Mouse (Mus musculus): ENCODE data around the gene Mab21l3.

The Mab21l3 gene

GRCm38 (mm10) chr3:101804331-101804730 lies 44.4 kb downstream of the Mab21l3 start:
- DNase-seq (ENCODE audit: low spot score in 2 of 2), result no peak

- no peak for DNase-seq (ENCODE audit: low spot score in 2 of 2)
Measured at GRCm38 (mm10) chr3:101803764-101804163, 45.0 kb downstream of the Mab21l3 start.

GRCm38 (mm10) chr3:101802746-101803145 lies 46.0 kb downstream of the Mab21l3 start:
- DNase-seq (ENCODE audit: low spot score in 2 of 2), result no peak

- DNase-seq (ENCODE audit: low spot score in 2 of 2), result no peak
Measured at GRCm38 (mm10) chr3:101800596-101801018, 48.2 kb downstream of the Mab21l3 start.

GRCm38 (mm10) chr3:101799852-101800595 lies 48.7 kb downstream of the Mab21l3 start:
- no peak for DNase-seq (ENCODE audit: low spot score in 2 of 2)

GRCm38 (mm10) chr3:101797830-101798709 lies 50.7 kb downstream of the Mab21l3 start:
- no peak for DNase-seq (ENCODE audit: low spot score in 2 of 2)

- DNase-seq (ENCODE audit: low spot score in 2 of 2), result no peak
Measured at GRCm38 (mm10) chr3:101796212-101796611, 52.5 kb downstream of the Mab21l3 start.

GRCm38 (mm10) chr3:101795387-101796039 lies 53.2 kb downstream of the Mab21l3 start:
- DNase-seq (ENCODE audit: low spot score in 2 of 2), result no peak

- no peak for DNase-seq (ENCODE audit: low spot score in 2 of 2)
Measured at GRCm38 (mm10) chr3:101794666-101795065, 54.1 kb downstream of the Mab21l3 start.

- DNase-seq (ENCODE audit: low spot score in 2 of 2), result no peak
Measured at GRCm38 (mm10) chr3:101794026-101794425, 54.7 kb downstream of the Mab21l3 start.

GRCm38 (mm10) chr3:101792191-101792590 lies 56.6 kb downstream of the Mab21l3 start:
- DNase-seq (ENCODE audit: low spot score in 2 of 2), result no peak

GRCm38 (mm10) chr3:101784768-101785424 lies 63.9 kb downstream of the Mab21l3 start:
- no peak for DNase-seq (ENCODE audit: low spot score in 2 of 2)

- no peak for DNase-seq (ENCODE audit: low spot score in 2 of 2)
Measured at GRCm38 (mm10) chr3:101783793-101784192, 65.0 kb downstream of the Mab21l3 start.

- no peak for DNase-seq (ENCODE audit: low spot score in 2 of 2)
Measured at GRCm38 (mm10) chr3:101780874-101781483, 67.8 kb downstream of the Mab21l3 start.

- no peak for DNase-seq (ENCODE audit: low spot score in 2 of 2)
Measured at GRCm38 (mm10) chr3:101778896-101779665, 69.7 kb downstream of the Mab21l3 start.

GRCm38 (mm10) chr3:101775732-101776131 lies 73.0 kb downstream of the Mab21l3 start:
- no peak for DNase-seq (ENCODE audit: low spot score in 2 of 2)

- DNase-seq (ENCODE audit: low spot score in 2 of 2), result no peak
Measured at GRCm38 (mm10) chr3:101770540-101770939, 78.2 kb downstream of the Mab21l3 start.

- no peak for DNase-seq (ENCODE audit: low spot score in 2 of 2)
Measured at GRCm38 (mm10) chr3:101763566-101763965, 85.2 kb downstream of the Mab21l3 start.
